Mouse (Mus musculus): ENCODE results near the gene Myo6. TPM values are rescaled to one million over a fixed set of nuclear protein-coding genes. Genes with fewer than 3 reads are reported as not detected.

Myo6 gene
- total and polyA plus RNA-seq, 2 experiments from 2014 or later = 19.9 to 31.7 TPM

DNA sequence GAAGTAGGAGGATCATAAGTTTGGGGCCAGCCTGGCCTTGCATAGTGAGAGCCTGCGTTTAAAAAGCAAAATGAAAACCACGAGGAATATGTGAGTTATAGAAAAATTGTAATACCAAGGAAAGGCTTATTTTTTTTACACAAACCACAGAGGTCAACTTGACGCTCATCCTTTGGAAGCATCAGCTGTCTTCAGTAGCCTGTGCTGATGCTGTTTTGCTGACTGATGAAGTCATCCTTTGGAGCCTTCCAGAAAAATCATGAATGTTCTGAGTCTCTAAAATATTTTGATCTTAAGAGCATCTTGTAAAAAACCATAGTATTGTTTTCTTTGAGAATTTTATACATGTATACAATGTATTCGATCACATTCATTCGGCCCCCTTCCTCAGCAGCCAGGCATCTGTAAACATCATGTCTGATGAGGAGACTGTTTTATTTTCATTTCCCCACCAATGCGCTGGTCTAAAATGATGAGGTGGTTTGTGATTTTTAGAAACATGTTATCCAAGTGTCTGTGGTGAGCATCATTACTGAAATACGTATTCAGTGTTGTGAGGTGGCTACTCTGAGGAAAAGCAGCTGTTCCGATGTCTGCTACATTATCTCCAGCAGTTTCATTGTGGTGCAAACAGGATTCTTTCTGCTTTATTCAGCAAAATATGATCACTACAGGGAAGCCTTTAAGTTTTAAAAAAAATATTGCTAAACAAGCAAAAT is 110.4 kb downstream of the Myo6 start:
- no peak for TF ChIP-seq CTCF (IDR thresholded peaks at IDR 0.05; ENCODE audit: low read depth)
- Histone ChIP-seq H3K27ac (ENCODE audit: low read depth, low read length) (no peak overlapping the region), H3K27me3 (ENCODE audit: insufficient read depth, low read length) (no peaks in the 10 kb centered on the region), H3K9me3 (ENCODE audit: low read length) (no peaks in the 10 kb centered on the region), H3K4me2 (ENCODE audit: low read depth) (no peak overlapping the region), H3K4me3 (ENCODE audit: low read depth, low read length) (no peak overlapping the region), H3K36me3 (ENCODE audit: insufficient read depth) (no peaks in the 10 kb centered on the region), H3K4me1 (ENCODE audit: insufficient read depth) (no peaks in the 10 kb centered on the region), H3K9ac (no peak overlapping the region)
- ATAC-seq (no peak), DNase-seq (no peak)
- WGBS = 88% methylated on average over 8 of the region's 8 CpGs

DNA sequence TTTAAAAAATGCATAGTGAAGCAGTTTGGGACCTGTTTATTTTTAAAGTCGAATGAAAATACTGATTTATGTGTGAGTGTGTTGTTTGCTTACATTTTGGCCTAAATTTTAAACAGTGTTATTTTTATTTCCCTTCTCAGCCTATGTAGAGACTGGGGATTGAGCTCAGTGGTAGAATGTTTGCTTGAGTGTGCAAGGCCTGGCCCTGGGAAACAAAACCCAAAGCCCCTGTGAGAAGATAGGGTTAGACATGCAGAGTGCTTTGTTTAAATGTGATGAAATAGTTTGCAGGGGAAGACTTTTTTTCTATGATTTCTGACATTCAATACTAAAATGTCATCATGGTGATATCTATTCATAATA is 110.9 kb downstream of the Myo6 start:
- no peak for DNase-seq
- H3K27me3 ChIP-seq (ENCODE audit: insufficient read depth, low read length) = no peaks in the 10 kb centered on the region
- no peaks in the 10 kb centered on the region for H3K4me1 ChIP-seq (ENCODE audit: insufficient read depth)
- no peak for ATAC-seq
- H3K9ac ChIP-seq = no peak overlapping the region
- no peaks in the 10 kb centered on the region for H3K36me3 ChIP-seq (ENCODE audit: insufficient read depth)
- no peaks in the 10 kb centered on the region for H3K9me3 ChIP-seq (ENCODE audit: low read length)
- 90% methylated on average over 1 of the region's 1 CpGs for WGBS
- no peak overlapping the region for H3K27ac ChIP-seq (ENCODE audit: low read depth, low read length)
- no peak overlapping the region for H3K4me3 ChIP-seq (ENCODE audit: low read depth, low read length)
- no peak for TF ChIP-seq CTCF (IDR thresholded peaks at IDR 0.05; ENCODE audit: low read depth)
- H3K4me2 ChIP-seq (ENCODE audit: low read depth) = no peak overlapping the region

DNA sequence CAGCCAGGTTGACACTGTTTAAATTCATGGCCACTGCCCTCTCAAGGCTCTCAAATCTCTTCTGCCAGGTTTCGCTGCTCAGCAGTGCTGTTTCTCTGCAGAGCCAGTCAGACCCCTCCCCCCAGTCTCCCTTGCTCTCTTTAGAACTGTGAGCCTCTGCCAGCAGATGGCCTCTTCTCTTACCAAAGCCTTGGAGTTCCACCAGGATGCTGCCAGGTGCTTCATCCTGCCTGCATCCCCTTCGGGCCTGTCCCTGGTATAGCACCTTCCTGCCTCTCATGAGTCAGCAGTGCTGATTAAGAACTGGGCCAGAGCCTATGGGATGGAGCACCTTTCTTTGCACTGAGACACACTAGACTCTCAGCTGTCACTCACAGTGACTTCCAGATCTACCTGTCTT is 112.3 kb downstream of the Myo6 start:
- H3K4me1 ChIP-seq (ENCODE audit: insufficient read depth) = no peaks in the 10 kb centered on the region
- ATAC-seq = no peak
- H3K9ac ChIP-seq = no peak overlapping the region
- H3K4me2 ChIP-seq (ENCODE audit: low read depth) = no peak overlapping the region
- no peak overlapping the region for H3K27ac ChIP-seq (ENCODE audit: low read depth, low read length)
- no peaks in the 10 kb centered on the region for H3K27me3 ChIP-seq (ENCODE audit: insufficient read depth, low read length)
- TF ChIP-seq CTCF (IDR thresholded peaks at IDR 0.05; ENCODE audit: low read depth) = no peak
- no peaks in the 10 kb centered on the region for H3K9me3 ChIP-seq (ENCODE audit: low read length)
- no peak overlapping the region for H3K4me3 ChIP-seq (ENCODE audit: low read depth, low read length)
- no peak for DNase-seq
- WGBS = 69% methylated on average over 2 of the region's 2 CpGs
- H3K36me3 ChIP-seq (ENCODE audit: insufficient read depth) = no peaks in the 10 kb centered on the region

DNA sequence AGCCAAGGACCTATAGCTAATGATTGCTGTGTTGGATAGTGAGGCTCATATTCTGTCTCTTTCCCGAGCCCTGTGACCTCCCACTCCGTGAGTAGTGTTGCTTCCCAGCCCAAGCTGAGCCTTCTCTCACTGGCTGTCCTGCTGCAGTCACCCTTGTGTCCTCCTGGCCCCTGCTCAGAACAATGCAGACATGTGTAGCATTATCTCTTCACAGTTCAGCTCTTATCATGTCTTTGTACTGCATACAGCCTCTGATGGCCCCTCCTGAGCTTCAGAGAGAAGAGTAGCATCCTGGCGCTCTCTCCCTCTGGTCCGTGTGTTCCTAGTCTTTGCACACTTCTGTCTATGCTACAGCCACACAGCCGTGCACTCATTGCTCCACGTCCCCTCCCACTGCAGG is 112.9 kb downstream of the Myo6 start:
- H3K9me3 ChIP-seq (ENCODE audit: low read length) = no peaks in the 10 kb centered on the region
- no peak for TF ChIP-seq CTCF (IDR thresholded peaks at IDR 0.05; ENCODE audit: low read depth)
- no peak overlapping the region for H3K4me3 ChIP-seq (ENCODE audit: low read depth, low read length)
- H3K27ac ChIP-seq (ENCODE audit: low read depth, low read length) = no peak overlapping the region
- no peak overlapping the region for H3K9ac ChIP-seq
- H3K4me2 ChIP-seq (ENCODE audit: low read depth) = no peak overlapping the region
- DNase-seq (no peak), ATAC-seq (no peak)
- H3K36me3 ChIP-seq (ENCODE audit: insufficient read depth) = no peaks in the 10 kb centered on the region
- no peaks in the 10 kb centered on the region for H3K27me3 ChIP-seq (ENCODE audit: insufficient read depth, low read length)
- 77% methylated on average over 6 of the region's 6 CpGs for WGBS
- H3K4me1 ChIP-seq (ENCODE audit: insufficient read depth) = no peaks in the 10 kb centered on the region

DNA sequence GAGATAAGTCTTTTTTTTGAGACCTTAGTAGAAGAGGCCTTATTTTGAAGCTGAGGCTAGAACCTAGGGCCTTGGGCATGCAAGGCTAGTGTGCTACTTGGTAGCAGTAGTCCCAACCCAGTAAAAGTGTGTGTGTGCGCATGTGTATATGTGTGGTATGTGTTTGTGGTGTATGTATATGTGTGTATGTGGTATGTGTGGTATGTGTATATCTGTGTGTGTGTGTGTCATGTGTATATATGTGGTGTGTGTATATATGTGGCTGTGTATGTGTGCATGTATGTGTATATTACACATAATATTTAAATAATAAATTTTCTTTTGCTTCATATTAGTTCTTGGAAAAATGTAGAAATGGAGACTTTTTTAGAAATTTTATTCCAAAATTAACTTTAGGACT is 115.9 kb downstream of the Myo6 start:
- WGBS = 100% methylated on average over 1 of the region's 1 CpGs
- ATAC-seq = no peak
- Histone ChIP-seq H3K4me3 (ENCODE audit: low read depth, low read length) (no peak overlapping the region), H3K27me3 (ENCODE audit: insufficient read depth, low read length) (no peaks in the 10 kb centered on the region), H3K4me2 (ENCODE audit: low read depth) (no peak overlapping the region), H3K27ac (ENCODE audit: low read depth, low read length) (no peak overlapping the region), H3K9me3 (ENCODE audit: low read length) (no peaks in the 10 kb centered on the region), H3K9ac (no peak overlapping the region), H3K36me3 (ENCODE audit: insufficient read depth) (no peaks in the 10 kb centered on the region), H3K4me1 (ENCODE audit: insufficient read depth) (no peaks in the 10 kb centered on the region)
- no peak for TF ChIP-seq CTCF (IDR thresholded peaks at IDR 0.05; ENCODE audit: low read depth)
- no peak for DNase-seq

DNA sequence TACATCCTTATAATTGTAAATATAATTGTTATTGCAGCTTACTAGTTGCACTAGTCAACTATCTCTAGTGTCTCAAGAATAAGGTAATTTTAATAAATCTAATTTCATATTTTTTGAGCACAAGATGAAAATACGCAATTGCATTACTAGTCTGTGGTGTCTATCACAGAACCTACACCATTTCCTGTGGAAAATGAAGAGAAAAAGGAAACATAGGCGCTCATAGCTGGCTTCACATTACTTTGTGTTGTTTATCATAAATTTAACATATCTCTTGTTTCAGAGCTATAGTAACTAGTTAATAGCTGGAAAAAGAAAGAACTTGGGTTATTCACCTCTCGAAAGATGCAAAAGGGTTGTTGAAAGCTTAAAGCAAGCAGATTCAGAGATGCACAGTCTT is 117.6 kb downstream of the Myo6 start:
- ATAC-seq (no peak), DNase-seq (no peak)
- no peaks in the 10 kb centered on the region for H3K9me3 ChIP-seq (ENCODE audit: low read length)
- 97% methylated on average over 3 of the region's 3 CpGs for WGBS
- no peak overlapping the region for H3K4me3 ChIP-seq (ENCODE audit: low read depth, low read length)
- no peak overlapping the region for H3K9ac ChIP-seq
- H3K36me3 ChIP-seq (ENCODE audit: insufficient read depth) = no peaks in the 10 kb centered on the region
- no peaks in the 10 kb centered on the region for H3K27me3 ChIP-seq (ENCODE audit: insufficient read depth, low read length)
- no peak for TF ChIP-seq CTCF (IDR thresholded peaks at IDR 0.05; ENCODE audit: low read depth)
- no peaks in the 10 kb centered on the region for H3K4me1 ChIP-seq (ENCODE audit: insufficient read depth)
- H3K4me2 ChIP-seq (ENCODE audit: low read depth) = no peak overlapping the region
- H3K27ac ChIP-seq (ENCODE audit: low read depth, low read length) = no peak overlapping the region

DNA sequence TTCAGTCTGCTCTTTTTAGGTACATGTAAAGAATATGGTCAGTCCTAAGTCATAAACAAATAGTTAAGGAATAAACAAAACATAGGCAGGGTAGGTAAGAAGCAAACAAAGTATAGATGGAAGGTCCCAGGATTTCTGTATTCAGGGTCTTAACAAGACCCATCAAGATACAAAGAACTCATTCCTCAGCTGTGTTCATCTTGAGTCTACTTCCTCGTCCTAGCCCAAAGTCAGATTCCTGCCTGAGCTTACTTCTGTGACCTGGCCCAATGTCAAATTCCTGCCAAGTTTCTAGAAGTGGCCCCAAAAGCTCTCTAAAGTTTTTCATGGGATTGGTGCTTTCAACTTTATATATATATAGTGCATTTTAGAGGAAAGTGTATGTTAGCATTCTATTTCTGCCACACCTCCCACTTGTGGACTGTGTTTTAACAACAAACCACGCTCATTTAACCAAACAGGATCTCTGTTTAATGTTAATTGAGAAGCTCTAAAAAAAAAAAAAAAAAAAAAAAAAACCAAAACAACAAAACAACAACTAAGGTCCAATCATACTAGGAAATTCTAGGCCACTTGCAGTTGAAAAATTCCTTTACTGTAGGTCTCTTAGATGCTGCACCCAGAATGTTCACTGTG is 119.8 kb downstream of the Myo6 start:
- no peaks in the 10 kb centered on the region for H3K4me1 ChIP-seq (ENCODE audit: insufficient read depth)
- no peak overlapping the region for H3K4me3 ChIP-seq (ENCODE audit: low read depth, low read length)
- H3K27me3 ChIP-seq (ENCODE audit: insufficient read depth, low read length) = no peaks in the 10 kb centered on the region
- TF ChIP-seq CTCF (IDR thresholded peaks at IDR 0.05; ENCODE audit: low read depth) = no peak
- 87% methylated on average over 2 of the region's 2 CpGs for WGBS
- H3K4me2 ChIP-seq (ENCODE audit: low read depth) = no peak overlapping the region
- no peak for DNase-seq
- no peak overlapping the region for H3K27ac ChIP-seq (ENCODE audit: low read depth, low read length)
- no peak for ATAC-seq
- no peaks in the 10 kb centered on the region for H3K36me3 ChIP-seq (ENCODE audit: insufficient read depth)
- no peaks in the 10 kb centered on the region for H3K9me3 ChIP-seq (ENCODE audit: low read length)
- H3K9ac ChIP-seq = no peak overlapping the region

Measured in forebrain, postnatal 0 days (tissue).